Mouse (Mus musculus) megakaryocyte-erythroid progenitor cell, adult 5-6 weeks (primary cell): Measurements from ENCODE around the gene Trio. TPM values are rescaled to one million over a fixed set of nuclear protein-coding genes. Genes with fewer than 3 reads are reported as not detected.

Source experiments
- ATAC-seq: replicated peaks from 2 replicates; pipeline ENCODE4 v1.8.0; 2016; ENCODE audit warnings: mild to moderate bottlenecking, inconsistent platforms; ENCODE audit not compliant: severe bottlenecking, poor library complexity, low FRiP score, low TSS enrichment
- total RNA-seq, 2 experiments: library from RNA; stranded (forward) in 1 of 2; stranded (reverse) in 1 of 2; fragments of 200-1000, 215-1000 nt in 1 of 2; fragments of >200 nt in 1 of 2; fragmentation: Nextera tagmentation in 1 of 2; gene quantifications; 2 replicates each; pipeline ENCODE4 v1.2.3; 2014 to 2017

The Trio gene
- total RNA-seq, 2 experiments from 2014 or later, result 7.2 to 26.2 TPM

- ATAC-seq, result no peak
Observed at GRCm38 (mm10) chr15:27933270-27933669, 92.4 kb downstream of the Trio start.

- ATAC-seq, result no peak
Observed at GRCm38 (mm10) chr15:27931891-27932290, 93.8 kb downstream of the Trio start.

DNA sequence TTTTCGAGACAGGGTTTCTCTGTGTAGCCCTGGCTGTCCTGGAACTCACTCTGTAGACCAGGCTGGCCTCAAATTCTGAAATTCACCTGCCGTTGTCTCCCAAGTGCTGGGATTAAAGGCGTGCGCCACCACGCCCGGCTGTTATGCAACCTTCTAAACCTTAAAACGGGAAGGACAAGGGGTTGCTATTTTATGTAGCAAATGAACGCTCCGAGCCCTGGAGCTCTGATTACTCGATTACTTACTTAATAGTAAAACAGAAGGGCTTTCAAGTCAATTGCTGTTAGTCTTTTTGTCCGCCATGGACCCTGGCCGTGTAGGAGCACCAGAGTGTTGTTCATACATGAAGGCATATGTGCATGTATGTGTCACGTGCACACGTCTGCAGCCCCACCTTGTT, 94.2 kb downstream of the Trio start:
- no peak for ATAC-seq

GRCm38 (mm10) chr15:27927614-27928013, 98.0 kb downstream of the Trio start:
- no peak for ATAC-seq

GRCm38 (mm10) chr15:27926941-27927340, 98.7 kb downstream of the Trio start:
- ATAC-seq, result 0 out of 2 replicates have a peak, but pooled peaks have one; percentile 24

DNA sequence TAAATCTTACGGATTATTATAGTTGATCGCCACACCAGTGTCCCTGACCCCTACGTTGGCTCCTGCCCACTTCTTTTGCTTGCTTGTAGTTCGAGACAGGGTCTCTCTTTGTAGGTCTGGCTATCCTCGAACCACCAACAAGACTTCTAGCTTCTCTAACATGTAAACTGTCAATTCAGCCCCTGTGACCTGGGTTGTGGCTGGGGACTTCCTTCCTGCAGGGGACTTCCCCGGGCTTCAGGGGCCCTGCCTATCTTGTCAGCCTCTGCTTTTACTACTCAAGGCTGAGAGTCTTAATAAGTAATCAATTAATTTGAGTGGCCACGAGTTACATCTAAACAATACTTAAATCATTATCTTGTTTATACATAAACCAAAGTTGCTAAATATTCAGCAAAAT, 99.2 kb downstream of the Trio start:
- ATAC-seq, result no peak

GRCm38 (mm10) chr15:27925865-27926264, 99.8 kb downstream of the Trio start:
- no peak for ATAC-seq

DNA sequence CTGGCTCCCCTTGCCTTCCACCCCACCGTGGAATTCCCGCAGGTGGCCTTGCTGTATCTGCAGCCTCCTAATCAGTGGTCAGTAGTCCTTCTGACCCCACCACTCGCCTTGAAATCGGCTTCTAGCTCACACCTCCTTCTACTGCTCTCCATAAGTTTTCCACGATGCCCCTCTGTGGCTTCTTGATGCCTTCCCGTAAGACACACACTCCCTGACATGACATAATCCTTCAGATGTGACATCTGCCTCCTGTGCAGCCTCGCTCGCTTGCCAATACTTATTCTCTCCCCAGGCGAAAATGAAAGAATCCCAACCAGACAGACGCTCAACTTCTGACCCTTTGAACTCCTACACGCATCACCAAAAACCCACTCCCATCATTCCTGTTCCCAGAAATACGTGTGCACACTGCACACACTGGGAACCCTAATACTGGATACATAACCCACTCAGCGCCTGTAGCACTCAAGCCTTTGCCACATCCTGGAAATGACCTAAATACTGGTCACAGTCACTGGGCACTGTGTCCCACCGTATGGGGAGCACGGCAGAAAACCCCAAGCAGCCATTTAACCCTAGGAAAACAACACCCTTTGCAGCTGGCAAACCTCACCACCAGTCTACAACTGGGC, 100.5 kb downstream of the Trio start:
- no peak for ATAC-seq

GRCm38 (mm10) chr15:27923987-27924341, 101.7 kb downstream of the Trio start:
- ATAC-seq, result no peak

- ATAC-seq, result peak; percentile 97
Observed at GRCm38 (mm10) chr15:27923280-27923986, 102.2 kb downstream of the Trio start.

DNA sequence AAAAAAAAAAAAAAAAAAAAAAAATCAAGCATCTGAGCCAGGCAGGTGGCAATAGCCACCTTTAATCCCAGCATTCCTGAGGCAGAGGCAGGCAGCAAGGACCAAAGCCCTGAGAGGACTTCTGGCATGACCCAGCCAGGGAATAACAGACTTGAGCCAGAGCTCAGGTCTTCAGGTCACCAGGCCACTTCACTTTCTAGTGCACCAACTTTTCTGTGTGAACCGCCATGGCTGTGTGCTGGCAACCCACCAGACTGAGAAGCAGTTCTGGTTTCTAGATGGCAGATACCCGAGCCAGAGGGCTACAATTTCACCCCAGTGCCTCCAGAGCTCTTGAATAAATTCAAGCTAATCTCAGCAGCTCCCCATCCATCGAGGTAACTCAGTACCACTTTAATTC, 104.9 kb downstream of the Trio start:
- ATAC-seq, result no peak

DNA sequence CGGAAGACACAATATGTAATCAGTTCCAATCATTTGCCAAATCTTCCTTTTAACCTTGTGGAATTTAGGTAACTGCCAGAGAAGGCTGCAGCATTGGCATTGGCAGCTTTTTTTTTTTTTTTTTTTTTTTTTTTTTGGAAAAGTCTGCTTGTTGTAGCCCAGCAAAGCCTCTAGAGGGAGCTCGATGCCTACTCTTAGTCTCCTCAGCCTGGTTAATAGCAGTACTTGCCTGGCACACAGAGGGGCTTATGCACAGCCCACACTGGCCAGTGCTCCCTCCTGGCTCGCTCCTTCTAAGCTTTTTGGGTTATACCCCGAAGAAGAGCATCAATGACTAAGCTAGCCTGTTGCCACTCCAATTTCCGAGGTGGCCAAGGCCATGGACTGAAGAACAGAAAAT, 106.1 kb downstream of the Trio start:
- peak; percentile 73 for ATAC-seq

DNA sequence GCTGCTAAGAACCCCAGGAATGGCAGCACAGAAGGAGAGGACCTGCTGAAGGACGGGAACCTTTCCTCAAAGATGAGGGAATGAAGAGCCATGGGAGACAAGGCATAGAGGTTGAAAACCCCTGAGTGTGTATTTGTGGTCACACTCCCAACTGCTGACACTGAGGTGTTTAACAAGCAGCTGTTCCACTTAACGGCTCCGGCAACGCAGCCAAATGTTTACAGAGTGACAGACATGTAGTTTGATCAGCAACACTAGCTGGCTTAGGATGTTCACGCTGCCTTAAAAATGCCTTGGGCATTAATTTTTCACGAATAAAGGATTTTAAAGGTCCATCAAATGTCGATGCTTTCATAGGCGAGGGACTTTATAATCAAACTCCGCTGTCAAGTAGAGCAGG, 106.8 kb downstream of the Trio start:
- ATAC-seq, result no peak

DNA sequence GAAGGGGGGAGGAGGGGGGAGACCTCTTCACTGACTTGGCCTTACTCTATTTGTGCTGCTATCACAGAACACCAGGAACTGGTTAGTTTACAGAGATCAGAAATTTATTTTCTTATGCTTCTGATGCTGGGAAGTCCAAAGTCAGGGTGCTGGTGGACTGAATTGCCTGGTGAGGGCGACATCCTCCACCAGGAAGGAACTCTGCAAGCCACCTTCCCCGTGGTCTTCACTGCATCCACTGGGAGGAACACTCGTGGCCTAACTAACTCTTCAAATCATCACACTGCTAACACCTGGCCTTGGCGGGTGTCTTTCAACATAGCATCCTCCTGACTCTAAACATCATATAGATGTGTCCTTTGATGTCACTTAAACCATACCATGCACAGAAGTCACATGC, 109.4 kb downstream of the Trio start:
- ATAC-seq, result no peak

GRCm38 (mm10) chr15:27913013-27913412, 112.6 kb downstream of the Trio start:
- no peak for ATAC-seq

GRCm38 (mm10) chr15:27911196-27911595, 114.5 kb downstream of the Trio start:
- no peak for ATAC-seq

- no peak for ATAC-seq
Observed at GRCm38 (mm10) chr15:27910179-27910578, 115.5 kb downstream of the Trio start.

DNA sequence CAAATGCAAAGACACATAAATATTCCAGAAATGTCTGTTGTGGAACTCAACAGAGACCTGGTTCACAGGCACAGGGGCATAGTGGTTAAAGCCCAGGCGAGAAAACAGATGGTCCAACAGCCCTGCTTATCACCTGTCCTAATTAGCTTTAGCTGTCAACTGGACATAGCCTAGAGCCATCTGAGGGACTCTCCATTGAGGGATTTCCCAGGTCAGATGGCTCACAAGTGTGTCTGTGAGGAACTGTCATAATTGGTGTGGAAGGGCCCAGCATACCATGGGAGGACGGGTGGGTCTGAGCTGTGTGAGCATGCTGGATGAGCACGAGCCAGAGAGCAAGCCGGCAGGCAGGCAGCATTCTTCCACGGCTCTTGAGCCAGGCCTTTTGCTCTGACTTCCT, 118.0 kb downstream of the Trio start:
- no peak for ATAC-seq

- no peak for ATAC-seq
Observed at GRCm38 (mm10) chr15:27906409-27906808, 119.2 kb downstream of the Trio start.

- 0 out of 2 replicates have a peak, but pooled peaks have one; percentile 34 for ATAC-seq
Observed at GRCm38 (mm10) chr15:27905341-27905740, 120.3 kb downstream of the Trio start.

GRCm38 (mm10) chr15:27904346-27905005, 121.2 kb downstream of the Trio start:
- no peak for ATAC-seq
